Mouse (Mus musculus) lung, postnatal 0 days (tissue): ENCODE results near the gene Oasl1.

Experiments used
- CTCF ChIP-seq: IDR thresholded peaks from 2 replicates; pipeline ENCODE4 v1.5.1; 2016; ENCODE audit warnings: antibody characterized with exemption, mild to moderate bottlenecking
- EP300 ChIP-seq: IDR thresholded peaks from 2 replicates; pipeline ENCODE4 v1.6.1; 2016; ENCODE audit warnings: antibody characterized with exemption, mild to moderate bottlenecking, control low read depth

GRCm38 (mm10) chr5:114879399-114879798 is 43.6 kb upstream of the Oasl1 start:
- TF ChIP-seq CTCF: no peak
- TF ChIP-seq EP300: no peak
